ENCODE assay signal across 9 mouse cellular contexts in the genomic region with DNA sequence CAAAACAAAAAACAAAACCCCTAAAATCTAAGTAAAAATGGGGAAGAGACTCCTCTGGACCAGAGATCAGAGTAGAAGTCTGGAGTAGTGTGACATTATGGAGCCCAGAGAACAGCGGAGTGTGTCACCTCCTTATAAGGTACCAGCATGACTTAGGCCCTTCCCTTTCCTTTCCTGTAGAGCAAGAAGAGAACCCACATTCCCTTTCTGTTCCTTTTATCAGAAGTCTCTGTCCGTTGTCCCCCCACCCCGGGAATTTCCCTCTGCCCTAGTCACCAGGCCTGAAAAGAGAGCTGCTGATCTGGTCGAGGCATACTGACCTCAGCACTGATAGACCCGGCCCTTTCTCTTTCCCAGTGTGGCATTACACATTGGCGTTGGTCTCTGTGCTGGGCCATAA. TPM values are rescaled to one million over a fixed set of nuclear protein-coding genes. Genes with fewer than 3 reads are reported as not detected.
DNase-seq lines count a peak whose midpoint lies in the region; ATAC-seq and TF ChIP-seq lines count a peak whose summit lies in the region.
"Had no signal": no experiment of that assay in that cellular context is flagged by ENCODE, and none has a peak within 500 bp of the region (broad histone marks: within the 10 kb centered on the region; RNA-seq: fewer than 3 reads in every experiment).

No protein-coding gene starts in this region.

- peak; percentile 88 for DNase-seq in heart, adult 11 months
- no peak for DNase-seq in heart, postnatal 4 days
- DNase-seq in limb, embryonic 14.5 days (ENCODE audit: low spot score): no peak
- DNase-seq in monocyte, adult 2 months (ENCODE audit: low read depth in 1 of 2, low spot score in 2 of 2): peak; percentile 59 to 66
- no peak for DNase-seq in left cerebral cortex, postnatal 25 days (ENCODE audit: low spot score in 2 of 2)
- no peak for DNase-seq in gastrocnemius, postnatal 25 days

- ATAC-seq in forebrain, embryonic 13.5 days: no peak
- no peak for ATAC-seq in limb, embryonic 14.5 days (ENCODE audit: low FRiP score, low read depth)

- no peaks in the 10 kb centered on the region for H3K27me3 ChIP-seq in ES-Bruce4 (ENCODE audit: control insufficient read depth, insufficient read depth, low read length, poor library complexity, severe bottlenecking)
- no peaks in the 10 kb centered on the region for H3K27me3 ChIP-seq in forebrain, embryonic 13.5 days
- H3K27me3 ChIP-seq in limb, embryonic 14.5 days (ENCODE audit: control insufficient read depth, insufficient read depth, low read length): no peaks in the 10 kb centered on the region

- H3K9ac ChIP-seq in ES-Bruce4 (ENCODE audit: low read depth, poor library complexity, severe bottlenecking): peak overlapping the region; percentile 79
- peak overlapping the region; percentile 79 for H3K9ac ChIP-seq in forebrain, embryonic 13.5 days
- peak overlapping the region; percentile 79 for H3K9ac ChIP-seq in limb, embryonic 14.5 days (ENCODE audit: low read depth, low read length, severe bottlenecking)

- no peak for TF ChIP-seq EP300 in ES-Bruce4 (IDR thresholded peaks at IDR 0.05; ENCODE audit: insufficient read depth, low read depth, low read length)

- intact Hi-C loops in left cerebral cortex, postnatal 25 days (cut with DNase I): loop anchor here (5.0 kb wide), 1 partner anchor 541 kb away; the partner anchor contains the start of gene Rad18

- TF ChIP-seq POLR2A in ES-Bruce4 (IDR thresholded peaks at IDR 0.05; ENCODE audit: insufficient read depth, low read length): no peak
- no peak for TF ChIP-seq POLR2A in limb, embryonic 14.5 days (IDR thresholded peaks at IDR 0.05; ENCODE audit: borderline replicate concordance, extremely low read depth, insufficient read depth, insufficient read length)

- H3K9me3 ChIP-seq in ES-Bruce4 (replicated peaks; ENCODE audit: control insufficient read depth, insufficient read depth, low read length, poor library complexity, severe bottlenecking): no peaks in the 10 kb centered on the region
- H3K9me3 ChIP-seq in forebrain, embryonic 13.5 days (replicated peaks): no peaks in the 10 kb centered on the region
- H3K9me3 ChIP-seq in limb, embryonic 14.5 days (ENCODE audit: control insufficient read depth, low read length): no peaks in the 10 kb centered on the region

- peak overlapping the region; percentile 99 for H3K4me3 ChIP-seq in ES-Bruce4 (ENCODE audit: low read depth, low read length)
- peak overlapping the region; percentile 80 for H3K4me3 ChIP-seq in forebrain, embryonic 13.5 days
- peak overlapping the region; percentile 97 for H3K4me3 ChIP-seq in limb, embryonic 14.5 days (replicated peaks; ENCODE audit: low read length)

- 45% methylated on average over 6 of the region's 6 CpGs for WGBS in forebrain, embryonic 13.5 days
- 30% methylated on average over 6 of the region's 6 CpGs for WGBS in limb, embryonic 14.5 days

- peak overlapping the region; percentile 82 for H3K4me2 ChIP-seq in forebrain, embryonic 13.5 days
- peak overlapping the region; percentile 85 for H3K4me2 ChIP-seq in limb, embryonic 14.5 days (replicated peaks; ENCODE audit: low read depth, low read length, severe bottlenecking)

- TF ChIP-seq CTCF in ES-Bruce4 (IDR thresholded peaks at IDR 0.05; ENCODE audit: low read depth, low read length): no peak

- peaks cover 2% of the 10 kb centered on the region; the same call in 1 of the 2 replicates for H3K36me3 ChIP-seq in ES-Bruce4 (ENCODE audit: control insufficient read depth, insufficient read depth, low read length, poor library complexity, severe bottlenecking)
- H3K36me3 ChIP-seq in forebrain, embryonic 13.5 days (ENCODE audit: poor library complexity, severe bottlenecking): peaks cover 31% of the 10 kb centered on the region
- peaks cover 23% of the 10 kb centered on the region for H3K36me3 ChIP-seq in limb, embryonic 14.5 days (ENCODE audit: control insufficient read depth, insufficient read depth, low read length)

- H3K27ac ChIP-seq in ES-Bruce4 (ENCODE audit: insufficient read depth, low read length): no peak overlapping the region
- H3K27ac ChIP-seq in forebrain, embryonic 13.5 days: no peak overlapping the region
- H3K27ac ChIP-seq in limb, embryonic 14.5 days (replicated peaks; ENCODE audit: low read depth, low read length): no peak overlapping the region

- no peaks in the 10 kb centered on the region for H3K4me1 ChIP-seq in ES-Bruce4 (ENCODE audit: control insufficient read depth, insufficient read depth, low read length)
- peaks cover 25% of the 10 kb centered on the region for H3K4me1 ChIP-seq in forebrain, embryonic 13.5 days
- H3K4me1 ChIP-seq in limb, embryonic 14.5 days (ENCODE audit: control insufficient read depth, insufficient read depth, low read length): peaks cover 10% of the 10 kb centered on the region

RNA-seq across cellular contexts. Expression of gene Mtmr14, which starts 0.8 kb away (rescaled TPM):
- 10 to 100 TPM; 12.2 to 12.8 TPM for total RNA-seq in heart, postnatal 4 days (2021)
- 58.8 and 62.4 TPM in 2 replicates for polyA plus RNA-seq in ES-Bruce4 (2011; ENCODE audit: insufficient read depth, insufficient read length, low read depth, missing spikeins)
- polyA plus RNA-seq in forebrain, embryonic 13.5 days (2015; fragmentation: Nextera tagmentation; extraction: Ambion mirVana): 42.5 and 45.4 TPM in 2 replicates
- polyA plus RNA-seq in limb, embryonic 14.5 days (2012; rRNA removed): 31.2 and 44.0 TPM in 2 replicates
- 30.4 and 31.8 TPM in 2 replicates for polyA plus RNA-seq in limb, embryonic 14.5 days (2014; fragmentation: Nextera tagmentation; extraction: Ambion mirVana)
- 10 to 100 TPM; 14.4 to 16.6 TPM for total RNA-seq in left cerebral cortex, postnatal 25 days (2021)
- total RNA-seq in gastrocnemius, postnatal 25 days (2021): 10 to 100 TPM; 13.2 to 14.5 TPM

RNA-seq across cellular contexts. Expression of gene Lhfpl4, which starts 43.3 kb away (rescaled TPM):
- total RNA-seq in heart, postnatal 4 days (2021): under 1 TPM; 0.50 to 0.61 TPM
- 1.7 and 2.5 TPM in 2 replicates for polyA plus RNA-seq in ES-Bruce4 (2011; ENCODE audit: insufficient read depth, insufficient read length, low read depth, missing spikeins)
- 29.6 and 33.8 TPM in 2 replicates for polyA plus RNA-seq in forebrain, embryonic 13.5 days (2015; fragmentation: Nextera tagmentation; extraction: Ambion mirVana)
- polyA plus RNA-seq in limb, embryonic 14.5 days (2012; rRNA removed): 0.65 and 0.67 TPM in 2 replicates
- 0.32 and 0.64 TPM in 2 replicates for polyA plus RNA-seq in limb, embryonic 14.5 days (2014; fragmentation: Nextera tagmentation; extraction: Ambion mirVana)
- 10 to 100 TPM; 82.9 to 92.8 TPM for total RNA-seq in left cerebral cortex, postnatal 25 days (2021)
- total RNA-seq in gastrocnemius, postnatal 25 days (2021): under 1 TPM; 0.38 to 0.54 TPM
- total RNA-seq: neutrophil, adult 5-6 weeks had no signal

RNA-seq across cellular contexts. Expression of gene Cpne9, which starts 43.7 kb away (rescaled TPM):
- total RNA-seq in heart, postnatal 4 days (2021): not detected
- polyA plus RNA-seq in ES-Bruce4 (2011; ENCODE audit: insufficient read depth, insufficient read length, low read depth, missing spikeins): 3.7 and 5.3 TPM in 2 replicates
- 0.39 and 0.68 TPM in 2 replicates for polyA plus RNA-seq in forebrain, embryonic 13.5 days (2015; fragmentation: Nextera tagmentation; extraction: Ambion mirVana)
- 0.46 and 0.77 TPM in 2 replicates for polyA plus RNA-seq in limb, embryonic 14.5 days (2012; rRNA removed)
- polyA plus RNA-seq in limb, embryonic 14.5 days (2014; fragmentation: Nextera tagmentation; extraction: Ambion mirVana): 0.44 TPM in 2 replicates
- 10 to 100 TPM; 65.3 to 72.2 TPM for total RNA-seq in left cerebral cortex, postnatal 25 days (2021)
- total RNA-seq in gastrocnemius, postnatal 25 days (2021): not detected

Comparison
In these comparisons a context has a peak if more than half of its experiments do, and no peak if none do; other contexts are left out.
1. DNase-seq: peak in heart, adult 11 months (single experiment) and monocyte, adult 2 months (2 of 2); none in heart, postnatal 4 days (single experiment), limb, embryonic 14.5 days (single experiment), left cerebral cortex, postnatal 25 days (0 of 2) and gastrocnemius, postnatal 25 days (single experiment).
2. RNA of gene Lhfpl4, which starts 43.3 kb away (total RNA-seq): 82.9 to 92.8 TPM in left cerebral cortex, postnatal 25 days; 0.50 to 0.61 TPM in heart, postnatal 4 days and 0.38 to 0.54 TPM in gastrocnemius, postnatal 25 days; every median in the first group is over 10 times any median in the second.
3. RNA of gene Cpne9, which starts 43.7 kb away (total RNA-seq): 65.3 to 72.2 TPM in left cerebral cortex, postnatal 25 days; not detected in gastrocnemius, postnatal 25 days and not detected in heart, postnatal 4 days; every median in the first group is over 10 times any median in the second.
4. Peak in every context shown above with its lines, with median percentiles within 50 percentile points of each other: H3K4me3 ChIP-seq and H3K9ac ChIP-seq.